Mouse (Mus musculus): ENCODE measurements at regions not wholly inside any gene's neighbourhood (a gene's known extent, or its start where the extent isn't known, plus 50 kb on each side); places are given as distances from the start of the nearest gene placed in this dataset.

GRCm38 (mm10) chr13:37560387-37560786, 215.4 kb downstream of the Ly86 start:
- WGBS: 36% methylated on average over 9 of the region's 9 CpGs

GRCm38 (mm10) chr13:37560800-37561199, 215.8 kb downstream of the Ly86 start:
- no peak overlapping the region for H3K9ac ChIP-seq
- H3K4me1 ChIP-seq: peaks cover 29% of the 10 kb centered on the region
- H3K36me3 ChIP-seq: no peaks in the 10 kb centered on the region
- no peaks in the 10 kb centered on the region for H3K9me3 ChIP-seq (replicated peaks)
- no peak for ATAC-seq (ENCODE audit: low FRiP score)
- no peaks in the 10 kb centered on the region for H3K27me3 ChIP-seq
- no peak overlapping the region for H3K4me2 ChIP-seq (replicated peaks)
- H3K4me3 ChIP-seq: no peak overlapping the region
- H3K27ac ChIP-seq: no peak overlapping the region
- WGBS: 47% methylated on average over 3 of the region's 3 CpGs

More at GRCm38 (mm10) chr13:37560387-37560786, 215.4 kb downstream of the Ly86 start:
- Histone ChIP-seq H3K4me3 (no peak overlapping the region), H3K9ac (no peak overlapping the region), H3K27ac (no peak overlapping the region), H3K4me2 (replicated peaks) (no peak overlapping the region), H3K4me1 (peaks cover 29% of the 10 kb centered on the region), H3K36me3 (no peaks in the 10 kb centered on the region), H3K27me3 (no peaks in the 10 kb centered on the region), H3K9me3 (replicated peaks) (no peaks in the 10 kb centered on the region)
- no peak for ATAC-seq (ENCODE audit: low FRiP score)

- no peak overlapping the region for H3K4me2 ChIP-seq (replicated peaks)
- H3K27me3 ChIP-seq: no peaks in the 10 kb centered on the region
- peaks cover 29% of the 10 kb centered on the region for H3K4me1 ChIP-seq
- no peak overlapping the region for H3K4me3 ChIP-seq
- 43% methylated on average over 2 of the region's 2 CpGs for WGBS
- ATAC-seq (ENCODE audit: low FRiP score): no peak
- no peak overlapping the region for H3K27ac ChIP-seq
- H3K36me3 ChIP-seq: no peaks in the 10 kb centered on the region
- no peak overlapping the region for H3K9ac ChIP-seq
- no peaks in the 10 kb centered on the region for H3K9me3 ChIP-seq (replicated peaks)
These were observed 216.4 kb downstream of the Ly86 start for GRCm38 (mm10) chr13:37561437-37561836.

- H3K4me1 ChIP-seq: peaks cover 29% of the 10 kb centered on the region
- H3K9ac ChIP-seq: no peak overlapping the region
- no peaks in the 10 kb centered on the region for H3K27me3 ChIP-seq
- 44% methylated on average over 9 of the region's 9 CpGs for WGBS
- H3K27ac ChIP-seq: no peak overlapping the region
- 0 out of 2 replicates have a peak, but pooled peaks have one; percentile 44 for ATAC-seq (ENCODE audit: low FRiP score)
- no peaks in the 10 kb centered on the region for H3K36me3 ChIP-seq
- no peak overlapping the region for H3K4me3 ChIP-seq
- H3K9me3 ChIP-seq (replicated peaks): no peaks in the 10 kb centered on the region
- H3K4me2 ChIP-seq (replicated peaks): no peak overlapping the region
These were observed 216.1 kb upstream of the Rreb1 start for GRCm38 (mm10) chr13:37562141-37562540.

- Histone ChIP-seq H3K4me2 (replicated peaks) (no peak overlapping the region), H3K9me3 (replicated peaks) (no peaks in the 10 kb centered on the region), H3K4me3 (no peak overlapping the region), H3K9ac (no peak overlapping the region), H3K4me1 (peaks cover 29% of the 10 kb centered on the region), H3K27me3 (no peaks in the 10 kb centered on the region), H3K27ac (no peak overlapping the region), H3K36me3 (no peaks in the 10 kb centered on the region)
- ATAC-seq (ENCODE audit: low FRiP score): 0 out of 2 replicates have a peak, but pooled peaks have one; percentile 45
- 31% methylated on average over 5 of the region's 5 CpGs for WGBS
These were observed 215.5 kb upstream of the Rreb1 start for GRCm38 (mm10) chr13:37562652-37563051.

GRCm38 (mm10) chr13:37569051-37569450, 209.1 kb upstream of the Rreb1 start:
- no peak overlapping the region for H3K4me2 ChIP-seq (replicated peaks)
- WGBS: 73% methylated on average over 3 of the region's 3 CpGs
- no peaks in the 10 kb centered on the region for H3K4me1 ChIP-seq
- no peaks in the 10 kb centered on the region for H3K27me3 ChIP-seq
- ATAC-seq (ENCODE audit: low FRiP score): no peak
- no peaks in the 10 kb centered on the region for H3K36me3 ChIP-seq
- H3K9ac ChIP-seq: no peak overlapping the region
- H3K27ac ChIP-seq: no peak overlapping the region
- no peak overlapping the region for H3K4me3 ChIP-seq
- H3K9me3 ChIP-seq (replicated peaks): no peaks in the 10 kb centered on the region

- no peak overlapping the region for H3K4me2 ChIP-seq (replicated peaks)
- H3K9ac ChIP-seq: no peak overlapping the region
- H3K27ac ChIP-seq: no peak overlapping the region
- H3K36me3 ChIP-seq: no peaks in the 10 kb centered on the region
- H3K4me3 ChIP-seq: no peak overlapping the region
- no peaks in the 10 kb centered on the region for H3K4me1 ChIP-seq
- no peak for ATAC-seq (ENCODE audit: low FRiP score)
- no peaks in the 10 kb centered on the region for H3K27me3 ChIP-seq
- WGBS: 87% methylated on average over 3 of the region's 3 CpGs
- H3K9me3 ChIP-seq (replicated peaks): no peaks in the 10 kb centered on the region
These were observed 208.7 kb upstream of the Rreb1 start for GRCm38 (mm10) chr13:37569486-37569885.

GRCm38 (mm10) chr13:37572983-37573382, 205.2 kb upstream of the Rreb1 start:
- no peak overlapping the region for H3K27ac ChIP-seq
- H3K4me3 ChIP-seq: no peak overlapping the region
- no peak overlapping the region for H3K9ac ChIP-seq
- no peak for ATAC-seq (ENCODE audit: low FRiP score)
- no peak overlapping the region for H3K4me2 ChIP-seq (replicated peaks)
- no peaks in the 10 kb centered on the region for H3K36me3 ChIP-seq
- 48% methylated on average over 3 of the region's 3 CpGs for WGBS
- no peaks in the 10 kb centered on the region for H3K4me1 ChIP-seq
- H3K9me3 ChIP-seq (replicated peaks): no peaks in the 10 kb centered on the region
- H3K27me3 ChIP-seq: no peaks in the 10 kb centered on the region

GRCm38 (mm10) chr13:37579231-37579630, 199.0 kb upstream of the Rreb1 start:
- Histone ChIP-seq H3K4me2 (replicated peaks) (no peak overlapping the region), H3K36me3 (no peaks in the 10 kb centered on the region), H3K9ac (no peak overlapping the region), H3K9me3 (replicated peaks) (no peaks in the 10 kb centered on the region), H3K4me3 (no peak overlapping the region), H3K27ac (no peak overlapping the region), H3K4me1 (peaks cover 3% of the 10 kb centered on the region; the same call in 1 of the 2 replicates), H3K27me3 (no peaks in the 10 kb centered on the region)
- no peak for ATAC-seq (ENCODE audit: low FRiP score)
- WGBS: 91% methylated on average over 10 of the region's 10 CpGs

GRCm38 (mm10) chr13:37579775-37580174, 198.4 kb upstream of the Rreb1 start:
- Histone ChIP-seq H3K36me3 (no peaks in the 10 kb centered on the region), H3K4me2 (replicated peaks) (no peak overlapping the region), H3K4me1 (peaks cover 3% of the 10 kb centered on the region; the same call in 1 of the 2 replicates), H3K9ac (no peak overlapping the region), H3K9me3 (replicated peaks) (no peaks in the 10 kb centered on the region), H3K4me3 (no peak overlapping the region), H3K27ac (0 out of 2 replicates have a peak overlapping the region, but pooled peaks have one; percentile 35), H3K27me3 (no peaks in the 10 kb centered on the region)
- WGBS: 46% methylated on average over 11 of the region's 11 CpGs
- ATAC-seq (ENCODE audit: low FRiP score): no peak

- peaks cover 3% of the 10 kb centered on the region; the same call in 1 of the 2 replicates for H3K4me1 ChIP-seq
- H3K4me2 ChIP-seq (replicated peaks): no peak overlapping the region
- no peak overlapping the region for H3K9ac ChIP-seq
- no peaks in the 10 kb centered on the region for H3K36me3 ChIP-seq
- no peaks in the 10 kb centered on the region for H3K9me3 ChIP-seq (replicated peaks)
- 86% methylated on average over 2 of the region's 2 CpGs for WGBS
- no peak for ATAC-seq (ENCODE audit: low FRiP score)
- H3K27me3 ChIP-seq: no peaks in the 10 kb centered on the region
- H3K4me3 ChIP-seq: no peak overlapping the region
- no peak overlapping the region for H3K27ac ChIP-seq
These were observed 197.4 kb upstream of the Rreb1 start for GRCm38 (mm10) chr13:37580806-37581205.

GRCm38 (mm10) chr13:37581374-37581773, 196.8 kb upstream of the Rreb1 start:
- 68% methylated on average over 6 of the region's 6 CpGs for whole genome bisulfite sequencing
- H3K4me3 ChIP-seq: no peak overlapping the region
- H3K9ac ChIP-seq: no peak overlapping the region
- no peaks in the 10 kb centered on the region for H3K36me3 ChIP-seq
- peaks cover 3% of the 10 kb centered on the region; the same call in 1 of the 2 replicates for H3K4me1 ChIP-seq
- H3K9me3 ChIP-seq (replicated peaks): no peaks in the 10 kb centered on the region
- no peak for ATAC-seq (ENCODE audit: low FRiP score)
- H3K27me3 ChIP-seq: no peaks in the 10 kb centered on the region
- H3K4me2 ChIP-seq (replicated peaks): no peak overlapping the region
- H3K27ac ChIP-seq: no peak overlapping the region

- H3K4me2 ChIP-seq (replicated peaks): no peak overlapping the region
- WGBS: 87% methylated on average over 5 of the region's 5 CpGs
These were observed 192.7 kb upstream of the Rreb1 start for GRCm38 (mm10) chr13:37585476-37585875.

More at GRCm38 (mm10) chr13:37585476-37585875, 192.7 kb upstream of the Rreb1 start:
- Histone ChIP-seq H3K27ac (no peak overlapping the region), H3K9ac (no peak overlapping the region), H3K4me1 (no peaks in the 10 kb centered on the region), H3K36me3 (no peaks in the 10 kb centered on the region), H3K27me3 (no peaks in the 10 kb centered on the region), H3K4me3 (no peak overlapping the region), H3K9me3 (replicated peaks) (no peaks in the 10 kb centered on the region)
- no peak for ATAC-seq (ENCODE audit: low FRiP score)
